Mouse (Mus musculus): ENCODE data around the gene Oas1e. TPM values are rescaled to one million over a fixed set of nuclear protein-coding genes. Genes with fewer than 3 reads are reported as not detected.
A peak's percentile ranks its signal among the peaks of the same experiment; 100 is the strongest.
"Not testable (repeated sequence)": the region's sequence is repeated elsewhere in the genome, so short reads cannot be mapped to it uniquely, and the experiment has no call there.

The Oas1e gene
- not detected for total RNA-seq (2022)

GRCm38 (mm10) chr5:120795480-120796034 lies at the start of gene Oas1e:
Oas1e (minus strand) TSS chr5:120795530.
- not testable (repeated sequence) for DNase-seq

GRCm38 (mm10) chr5:120844713-120845112 lies 49.4 kb upstream of the Oas1e start:
- no peak for DNase-seq

- no peak for DNase-seq
These were observed 41.6 kb upstream of the Oas1e start for GRCm38 (mm10) chr5:120836731-120837585.

GRCm38 (mm10) chr5:120833335-120834280 lies 38.3 kb upstream of the Oas1e start:
- no peak for DNase-seq

GRCm38 (mm10) chr5:120831031-120831430 lies 35.7 kb upstream of the Oas1e start:
- no peak for DNase-seq

- no peak for DNase-seq
These were observed 23.7 kb upstream of the Oas1e start for GRCm38 (mm10) chr5:120818999-120819398.

GRCm38 (mm10) chr5:120815949-120816348 lies 20.6 kb upstream of the Oas1e start:
- DNase-seq, result no peak

GRCm38 (mm10) chr5:120813023-120813422 lies 17.7 kb upstream of the Oas1e start:
- DNase-seq, result no peak

- peak; percentile 88 for DNase-seq
These were observed 16.9 kb upstream of the Oas1e start, which contains the start of gene Oas1c for GRCm38 (mm10) chr5:120811951-120812819. Oas1c (minus strand) TSS chr5:120812514.

- DNase-seq, result no peak
These were observed 13.8 kb upstream of the Oas1e start for GRCm38 (mm10) chr5:120809171-120809570.

- no peak for DNase-seq
These were observed 11.1 kb upstream of the Oas1e start for GRCm38 (mm10) chr5:120806458-120806857.

GRCm38 (mm10) chr5:120803596-120803995 lies 8.3 kb upstream of the Oas1e start:
- no peak for DNase-seq

- DNase-seq, result not testable (repeated sequence)
These were observed 3.6 kb upstream of the Oas1e start for GRCm38 (mm10) chr5:120798943-120799342.

GRCm38 (mm10) chr5:120798147-120798546 lies 2.8 kb upstream of the Oas1e start:
- not testable (repeated sequence) for DNase-seq

GRCm38 (mm10) chr5:120793043-120793442 lies 2.3 kb downstream of the Oas1e start:
- DNase-seq, result no peak

- no peak for DNase-seq
These were observed 8.3 kb downstream of the Oas1e start for GRCm38 (mm10) chr5:120787042-120787441.

GRCm38 (mm10) chr5:120782446-120782845 lies 12.9 kb downstream of the Oas1e start:
- no peak for DNase-seq

- no peak for DNase-seq
These were observed 13.7 kb downstream of the Oas1e start for GRCm38 (mm10) chr5:120781646-120782045.

- DNase-seq, result no peak
These were observed 15.4 kb downstream of the Oas1e start for GRCm38 (mm10) chr5:120779922-120780321.

- no peak for DNase-seq
These were observed 16.4 kb downstream of the Oas1e start for GRCm38 (mm10) chr5:120778941-120779340.

GRCm38 (mm10) chr5:120777478-120777877 lies 17.9 kb downstream of the Oas1e start, which contains the start of gene Oas3:
Oas3 (minus strand) TSS chr5:120777661.
- DNase-seq, result no peak

- DNase-seq, result no peak
These were observed 18.5 kb downstream of the Oas1e start for GRCm38 (mm10) chr5:120776801-120777200.

Data from adrenal gland, adult 8-10 months (tissue).